Mouse (Mus musculus): ENCODE results near the gene Sdk1. TPM values are rescaled to one million over a fixed set of nuclear protein-coding genes. Genes with fewer than 3 reads are reported as not detected.
A peak's percentile ranks its signal among the peaks of the same experiment; 100 is the strongest.

The Sdk1 gene
- polyA plus RNA-seq, 1 experiment from 2014 or later = 2.0 TPM

DNA sequence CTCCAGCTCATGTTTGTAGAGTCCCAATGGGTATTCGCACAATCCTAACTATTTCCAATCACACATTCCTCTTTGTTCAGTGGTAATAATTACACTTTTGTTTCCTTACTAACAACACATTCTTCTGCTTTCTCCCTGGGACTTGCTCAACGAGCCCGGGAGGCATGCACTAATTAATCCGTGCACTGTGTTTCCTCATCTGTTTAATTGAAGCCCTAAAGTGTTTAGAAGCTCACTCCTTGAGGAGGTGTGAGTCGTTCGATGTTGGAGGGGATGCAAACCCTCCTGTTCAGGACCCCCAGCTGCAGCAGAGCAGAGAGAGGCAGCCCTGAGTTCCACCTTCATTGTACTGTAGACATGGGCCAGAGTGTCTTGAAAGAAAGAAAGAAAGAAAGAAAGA, 452.4 kb downstream of the Sdk1 start:
- no peak for ATAC-seq (ENCODE audit: insufficient number of reproducible peaks, insufficient read depth, low FRiP score, low TSS enrichment, low read depth)
- Histone ChIP-seq H3K4me2 (no peak overlapping the region), H3K27ac (no peak overlapping the region)

DNA sequence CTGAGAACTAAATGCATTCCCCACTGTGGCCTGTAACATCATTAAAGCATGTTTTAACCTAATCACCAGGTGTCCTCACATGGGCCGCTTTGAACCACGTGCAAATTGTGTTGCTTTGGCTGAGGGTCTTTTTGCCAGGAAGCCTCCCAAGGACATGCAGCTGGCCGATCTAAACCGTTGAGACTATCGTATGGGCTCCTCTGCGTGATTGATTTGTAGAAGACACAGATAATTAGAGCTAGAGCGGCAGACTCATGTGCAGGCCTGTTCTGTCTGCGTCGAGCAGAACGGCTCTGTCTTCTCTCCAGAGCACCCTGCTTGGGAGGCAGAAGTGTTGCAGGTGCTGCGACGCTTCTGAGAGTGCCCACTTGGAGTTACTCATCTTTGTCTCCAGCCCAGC, 453.6 kb downstream of the Sdk1 start:
- 32% methylated on average over 12 of the region's 12 CpGs for WGBS
- H3K36me3 ChIP-seq = no peaks in the 10 kb centered on the region
- no peaks in the 10 kb centered on the region for H3K9me3 ChIP-seq
- H3K27ac ChIP-seq = no peak overlapping the region
- ATAC-seq (ENCODE audit: insufficient number of reproducible peaks, insufficient read depth, low FRiP score, low TSS enrichment, low read depth) = no peak
- 0 out of 2 replicates have a peak, but pooled peaks cover 3% of the 10 kb centered on the region for H3K27me3 ChIP-seq
- no peak overlapping the region for H3K4me3 ChIP-seq (replicated peaks)
- H3K4me2 ChIP-seq = no peak overlapping the region
- H3K9ac ChIP-seq (replicated peaks) = no peak overlapping the region
- H3K4me1 ChIP-seq (replicated peaks) = peaks cover 17% of the 10 kb centered on the region

More for the DNA sequence above, 452.4 kb downstream of the Sdk1 start:
- no peaks in the 10 kb centered on the region for H3K36me3 ChIP-seq
- H3K27me3 ChIP-seq = 0 out of 2 replicates have a peak, but pooled peaks cover 3% of the 10 kb centered on the region
- no peak overlapping the region for H3K4me3 ChIP-seq (replicated peaks)
- 33% methylated on average over 6 of the region's 6 CpGs for WGBS
- peaks cover 17% of the 10 kb centered on the region for H3K4me1 ChIP-seq (replicated peaks)
- no peak overlapping the region for H3K9ac ChIP-seq (replicated peaks)
- H3K9me3 ChIP-seq = no peaks in the 10 kb centered on the region

DNA sequence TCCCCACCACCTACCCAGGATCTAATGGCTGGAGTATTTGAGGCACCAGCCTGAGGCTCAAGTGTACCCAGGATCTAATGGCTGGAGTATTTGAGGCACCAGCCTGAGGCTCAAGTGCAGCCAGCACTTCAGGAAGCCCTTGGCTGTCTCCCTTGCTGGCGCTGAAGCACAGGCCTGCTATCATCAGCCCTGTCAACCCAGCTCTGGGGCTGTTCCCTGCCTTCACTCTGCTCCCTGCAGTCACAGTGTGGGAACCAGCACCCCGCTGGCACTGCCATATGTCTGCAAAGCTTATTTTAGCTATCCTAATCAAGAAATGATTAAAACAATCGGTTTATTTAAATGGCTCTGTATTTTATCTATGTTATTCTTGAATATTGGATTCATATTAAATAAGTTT, 457.1 kb downstream of the Sdk1 start:
- Histone ChIP-seq H3K4me1 (replicated peaks) (peaks cover 14% of the 10 kb centered on the region), H3K36me3 (no peaks in the 10 kb centered on the region), H3K9me3 (no peaks in the 10 kb centered on the region), H3K9ac (replicated peaks) (no peak overlapping the region), H3K4me3 (replicated peaks) (no peak overlapping the region), H3K27ac (no peak overlapping the region), H3K4me2 (no peak overlapping the region), H3K27me3 (no peaks in the 10 kb centered on the region)
- ATAC-seq (ENCODE audit: insufficient number of reproducible peaks, insufficient read depth, low FRiP score, low TSS enrichment, low read depth) = no peak
- 46% methylated on average over 3 of the region's 3 CpGs for WGBS

DNA sequence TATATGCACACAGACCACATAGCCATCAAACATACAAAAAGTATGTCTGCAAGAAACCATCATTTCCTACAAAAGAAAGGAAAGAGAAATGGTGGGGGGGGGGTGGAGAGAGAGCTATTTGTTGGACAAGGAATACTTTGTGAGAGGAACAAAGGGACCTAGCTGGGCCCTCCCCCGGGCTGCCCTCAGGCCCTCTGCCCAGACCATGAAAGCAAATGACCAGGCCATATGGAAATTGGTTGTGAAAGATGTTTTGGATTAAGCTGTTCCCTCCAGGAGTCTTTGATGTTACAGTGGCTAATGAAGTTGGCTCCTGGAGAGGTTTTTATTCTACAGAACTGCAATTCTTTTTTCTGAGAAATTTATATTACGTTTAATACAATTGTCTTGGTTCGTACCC, 479.5 kb downstream of the Sdk1 start:
- no peaks in the 10 kb centered on the region for H3K36me3 ChIP-seq
- ATAC-seq (ENCODE audit: insufficient number of reproducible peaks, insufficient read depth, low FRiP score, low TSS enrichment, low read depth) = no peak
- H3K4me2 ChIP-seq = no peak overlapping the region
- no peaks in the 10 kb centered on the region for H3K27me3 ChIP-seq
- H3K4me3 ChIP-seq (replicated peaks) = no peak overlapping the region
- H3K27ac ChIP-seq = peak overlapping the region; percentile 4; the same call in 1 of the 2 replicates
- H3K9me3 ChIP-seq = no peaks in the 10 kb centered on the region
- H3K4me1 ChIP-seq (replicated peaks) = peaks cover 11% of the 10 kb centered on the region; the same call in 1 of the 2 replicates
- WGBS = 19% methylated on average over 3 of the region's 3 CpGs
- H3K9ac ChIP-seq (replicated peaks) = no peak overlapping the region

DNA sequence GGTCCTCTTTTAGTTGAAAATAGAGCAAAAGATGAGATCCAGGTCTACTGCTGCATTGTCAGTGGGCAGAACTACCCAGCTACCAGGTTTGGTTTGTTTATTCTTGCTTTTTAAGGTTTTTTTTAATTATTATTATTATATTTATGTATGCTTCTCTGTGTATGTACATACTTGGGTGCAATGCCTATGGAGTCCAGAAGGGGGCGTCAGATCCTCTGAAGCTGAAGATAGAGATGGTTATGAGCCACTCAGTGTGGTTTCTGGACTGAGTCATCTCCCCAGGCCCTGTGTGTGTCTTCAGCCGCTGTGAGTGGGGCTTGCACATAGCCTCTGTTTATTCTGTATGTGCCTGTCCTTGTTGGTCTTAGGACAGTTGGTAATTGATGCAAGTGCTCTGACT, 486.7 kb downstream of the Sdk1 start:
- Histone ChIP-seq H3K4me2 (no peak overlapping the region), H3K4me3 (replicated peaks) (no peak overlapping the region), H3K27ac (no peak overlapping the region), H3K4me1 (replicated peaks) (no peaks in the 10 kb centered on the region), H3K9ac (replicated peaks) (no peak overlapping the region), H3K9me3 (no peaks in the 10 kb centered on the region), H3K27me3 (no peaks in the 10 kb centered on the region), H3K36me3 (no peaks in the 10 kb centered on the region)
- WGBS = 67% methylated on average over 2 of the region's 2 CpGs
- ATAC-seq (ENCODE audit: insufficient number of reproducible peaks, insufficient read depth, low FRiP score, low TSS enrichment, low read depth) = no peak

DNA sequence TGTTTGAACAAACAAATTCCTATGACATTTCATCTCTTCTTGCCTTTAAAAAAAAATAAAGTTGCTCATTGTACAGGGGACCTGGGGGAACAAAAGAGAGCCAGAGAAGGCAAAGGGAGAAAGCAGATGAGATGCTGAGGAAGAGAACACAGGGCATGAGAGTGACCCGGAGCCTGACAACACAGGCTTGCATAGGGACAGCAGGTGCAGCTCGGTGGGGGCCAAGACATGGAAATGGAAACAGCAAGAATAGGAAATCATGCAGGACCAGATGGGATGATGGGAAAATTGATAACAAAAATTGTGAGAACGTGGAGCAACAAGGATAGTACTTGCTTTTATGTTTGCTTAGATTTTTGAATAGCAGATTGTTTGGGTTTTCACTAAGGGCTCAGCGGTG, 488.7 kb downstream of the Sdk1 start:
- Histone ChIP-seq H3K9ac (replicated peaks) (no peak overlapping the region), H3K4me1 (replicated peaks) (no peaks in the 10 kb centered on the region), H3K4me2 (no peak overlapping the region), H3K4me3 (replicated peaks) (no peak overlapping the region), H3K27me3 (no peaks in the 10 kb centered on the region), H3K27ac (no peak overlapping the region), H3K9me3 (no peaks in the 10 kb centered on the region), H3K36me3 (no peaks in the 10 kb centered on the region)
- 81% methylated on average over 4 of the region's 4 CpGs for WGBS
- ATAC-seq (ENCODE audit: insufficient number of reproducible peaks, insufficient read depth, low FRiP score, low TSS enrichment, low read depth) = no peak

DNA sequence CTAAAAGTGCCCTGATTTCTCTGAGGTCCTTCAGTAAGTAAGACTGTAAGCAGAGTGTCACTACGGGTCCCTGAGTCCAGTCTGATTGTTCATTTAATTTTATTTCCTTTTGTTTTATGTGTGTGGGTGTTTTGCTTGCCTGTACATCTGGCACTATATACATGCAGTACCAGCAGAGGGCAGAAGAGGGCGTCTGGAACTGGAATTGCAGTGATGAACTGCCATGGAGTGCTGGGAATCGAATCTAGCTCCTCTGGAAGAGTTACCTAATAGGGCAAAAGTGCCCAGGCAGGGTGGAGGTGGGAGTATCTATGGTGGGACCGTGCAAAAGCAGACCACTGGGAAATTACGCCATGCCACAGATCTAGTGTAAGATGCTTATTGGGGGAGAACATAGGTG, 497.4 kb downstream of the Sdk1 start:
- no peak overlapping the region for H3K27ac ChIP-seq
- no peak overlapping the region for H3K9ac ChIP-seq (replicated peaks)
- H3K4me2 ChIP-seq = no peak overlapping the region
- H3K9me3 ChIP-seq = peaks cover 6% of the 10 kb centered on the region; the same call in 1 of the 2 replicates
- H3K36me3 ChIP-seq = no peaks in the 10 kb centered on the region
- no peaks in the 10 kb centered on the region for H3K27me3 ChIP-seq
- 73% methylated on average over 5 of the region's 5 CpGs for WGBS
- ATAC-seq (ENCODE audit: insufficient number of reproducible peaks, insufficient read depth, low FRiP score, low TSS enrichment, low read depth) = no peak
- H3K4me1 ChIP-seq (replicated peaks) = no peaks in the 10 kb centered on the region
- H3K4me3 ChIP-seq (replicated peaks) = no peak overlapping the region

DNA sequence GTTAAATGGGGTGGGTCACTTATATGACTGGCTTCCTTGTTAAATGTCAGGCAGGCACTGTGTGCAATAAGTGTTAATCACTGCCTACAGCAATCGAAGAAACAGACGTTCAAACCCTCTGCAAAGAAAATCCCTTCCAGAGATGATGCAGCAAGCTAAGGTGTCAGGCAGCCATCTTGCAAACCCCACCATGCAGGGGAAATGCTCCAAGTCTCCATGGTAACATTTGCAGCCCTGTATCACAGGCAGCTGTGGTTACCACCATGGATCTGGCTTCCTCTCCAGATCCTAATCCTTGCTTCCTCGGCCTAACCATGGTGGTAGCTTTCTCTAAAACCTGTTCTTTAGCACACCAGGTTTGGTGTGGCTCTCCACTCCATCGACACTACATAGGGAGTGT, 507.5 kb downstream of the Sdk1 start:
- no peak overlapping the region for H3K4me3 ChIP-seq (replicated peaks)
- no peaks in the 10 kb centered on the region for H3K27me3 ChIP-seq
- peaks cover 16% of the 10 kb centered on the region for H3K4me1 ChIP-seq (replicated peaks)
- H3K27ac ChIP-seq = no peak overlapping the region
- WGBS = 55% methylated on average over 4 of the region's 4 CpGs
- no peaks in the 10 kb centered on the region for H3K9me3 ChIP-seq
- H3K4me2 ChIP-seq = no peak overlapping the region
- no peak overlapping the region for H3K9ac ChIP-seq (replicated peaks)
- no peaks in the 10 kb centered on the region for H3K36me3 ChIP-seq
- ATAC-seq (ENCODE audit: insufficient number of reproducible peaks, insufficient read depth, low FRiP score, low TSS enrichment, low read depth) = no peak

DNA sequence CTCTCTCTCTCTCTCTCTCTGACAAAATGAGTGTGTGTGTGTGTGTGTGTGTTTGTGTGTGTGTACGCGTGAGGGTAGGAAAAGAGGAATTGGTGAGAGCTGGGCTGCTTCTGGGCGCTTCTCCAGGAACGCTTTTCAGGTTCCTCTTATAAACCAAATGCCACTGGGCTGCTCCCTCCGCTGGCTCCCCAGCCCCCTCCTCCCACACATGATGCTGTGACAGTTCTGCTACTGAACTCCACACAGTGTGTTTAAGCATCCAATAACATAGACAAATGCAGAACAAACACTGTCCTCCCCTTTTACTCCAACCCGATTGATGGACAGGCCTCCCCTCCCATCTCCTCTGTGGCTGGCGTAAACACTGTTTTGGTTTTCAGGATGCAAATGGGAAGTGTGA, 513.0 kb downstream of the Sdk1 start:
- H3K36me3 ChIP-seq = no peaks in the 10 kb centered on the region
- no peaks in the 10 kb centered on the region; the same call in 1 of the 2 replicates for H3K27me3 ChIP-seq
- H3K4me3 ChIP-seq (replicated peaks) = no peak overlapping the region
- H3K27ac ChIP-seq = no peak overlapping the region
- H3K4me1 ChIP-seq (replicated peaks) = peaks cover 27% of the 10 kb centered on the region
- no peak overlapping the region for H3K9ac ChIP-seq (replicated peaks)
- H3K4me2 ChIP-seq = no peak overlapping the region
- no peak for ATAC-seq (ENCODE audit: insufficient number of reproducible peaks, insufficient read depth, low FRiP score, low TSS enrichment, low read depth)
- H3K9me3 ChIP-seq = no peaks in the 10 kb centered on the region
- WGBS = 29% methylated on average over 7 of the region's 7 CpGs

DNA sequence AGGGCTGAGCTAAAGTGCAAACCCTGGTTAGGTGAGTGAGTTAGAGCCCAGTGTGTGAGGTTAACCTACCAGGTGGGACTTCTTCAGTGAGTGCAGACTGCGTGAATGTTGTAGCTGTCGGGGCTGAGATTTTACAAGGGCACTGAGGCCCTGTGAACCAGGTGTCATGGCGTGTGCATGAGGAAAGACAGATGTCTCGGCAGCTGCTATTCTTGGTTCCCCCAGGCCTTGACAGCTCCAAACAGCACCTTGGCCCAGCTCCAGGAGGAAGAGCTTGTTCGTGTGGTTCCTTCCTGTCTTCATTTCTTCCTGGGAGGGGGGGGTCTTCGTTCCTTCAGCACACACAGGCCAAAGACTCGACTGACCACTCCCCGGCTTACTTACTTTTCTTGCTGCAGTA, 517.6 kb downstream of the Sdk1 start:
- peak; percentile 71 for ATAC-seq (ENCODE audit: insufficient number of reproducible peaks, insufficient read depth, low FRiP score, low TSS enrichment, low read depth)
- H3K4me1 ChIP-seq (replicated peaks) = peaks cover 23% of the 10 kb centered on the region
- H3K36me3 ChIP-seq = no peaks in the 10 kb centered on the region
- H3K4me2 ChIP-seq = no peak overlapping the region
- H3K9ac ChIP-seq (replicated peaks) = no peak overlapping the region
- H3K4me3 ChIP-seq (replicated peaks) = no peak overlapping the region
- no peaks in the 10 kb centered on the region for H3K9me3 ChIP-seq
- H3K27ac ChIP-seq = peak overlapping the region; percentile 12; the same call in 1 of the 2 replicates
- 25% methylated on average over 8 of the region's 8 CpGs for WGBS
- no peaks in the 10 kb centered on the region; the same call in 1 of the 2 replicates for H3K27me3 ChIP-seq

DNA sequence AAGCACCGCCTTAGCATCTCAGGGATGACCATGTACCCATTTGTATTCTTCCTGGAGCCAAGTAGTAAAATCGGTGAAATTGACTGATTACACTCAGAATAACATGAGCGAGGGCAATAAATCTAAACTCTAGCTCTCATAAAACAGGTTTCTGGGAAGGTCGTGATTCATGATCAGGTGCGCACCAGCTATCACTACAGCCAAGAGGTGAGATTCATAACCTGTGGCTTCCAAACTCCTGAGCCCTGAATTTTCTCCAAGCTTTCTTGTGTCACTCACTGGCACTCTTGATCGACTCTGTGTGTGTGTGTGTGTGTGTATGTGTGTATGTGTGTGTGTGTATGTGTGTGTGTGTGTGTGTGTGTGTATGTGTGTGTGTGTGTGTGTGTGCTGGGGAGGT, 522.8 kb downstream of the Sdk1 start:
- no peak overlapping the region for H3K27ac ChIP-seq
- no peak overlapping the region for H3K4me3 ChIP-seq (replicated peaks)
- peaks cover 6% of the 10 kb centered on the region for H3K4me1 ChIP-seq (replicated peaks)
- 86% methylated on average over 6 of the region's 6 CpGs for WGBS
- H3K36me3 ChIP-seq = no peaks in the 10 kb centered on the region
- H3K9me3 ChIP-seq = peaks cover 3% of the 10 kb centered on the region; the same call in 1 of the 2 replicates
- H3K4me2 ChIP-seq = no peak overlapping the region
- H3K27me3 ChIP-seq = no peaks in the 10 kb centered on the region
- no peak for ATAC-seq (ENCODE audit: insufficient number of reproducible peaks, insufficient read depth, low FRiP score, low TSS enrichment, low read depth)
- no peak overlapping the region for H3K9ac ChIP-seq (replicated peaks)

DNA sequence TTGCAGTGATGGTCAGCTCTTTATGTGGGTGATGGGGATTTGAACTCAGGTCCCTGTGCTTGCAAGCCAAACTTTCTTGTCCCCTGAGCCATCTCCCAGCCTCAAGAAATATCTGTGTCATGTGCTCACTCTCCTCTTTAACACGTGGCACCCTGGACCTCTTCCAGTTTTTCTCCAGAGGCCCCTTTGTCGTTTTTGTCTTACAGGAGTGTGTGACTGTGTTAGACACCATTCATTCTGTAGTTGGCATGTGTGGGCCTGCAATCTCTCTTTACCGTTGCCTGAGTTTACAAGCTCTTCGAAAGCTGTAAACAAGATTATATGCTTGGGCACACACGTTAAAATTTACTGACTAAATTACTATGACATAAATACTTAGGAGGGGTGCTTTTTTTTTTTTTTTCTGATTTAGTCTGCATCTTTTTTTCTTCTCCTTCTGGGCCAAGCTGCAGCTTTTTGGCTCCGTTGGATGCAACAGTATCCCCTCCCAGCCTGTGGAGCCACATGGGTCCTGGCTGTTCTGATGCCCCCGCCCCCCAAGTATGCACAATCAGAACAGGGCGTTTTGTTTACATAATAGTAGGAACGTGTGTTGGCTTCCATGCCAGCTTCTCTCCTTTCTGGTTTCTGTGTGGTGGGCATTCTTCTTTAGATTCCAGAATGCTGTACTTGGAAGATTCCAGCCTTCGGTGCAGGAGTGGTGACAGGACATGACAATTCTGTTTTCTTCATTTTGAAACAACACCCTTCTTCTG, 527.6 kb downstream of the Sdk1 start:
- H3K9ac ChIP-seq (replicated peaks) = no peak overlapping the region
- no peak overlapping the region for H3K27ac ChIP-seq
- peaks cover 11% of the 10 kb centered on the region for H3K4me1 ChIP-seq (replicated peaks)
- H3K4me3 ChIP-seq (replicated peaks) = no peak overlapping the region
- H3K27me3 ChIP-seq = peaks cover 4% of the 10 kb centered on the region; the same call in 1 of the 2 replicates
- H3K36me3 ChIP-seq = no peaks in the 10 kb centered on the region
- H3K9me3 ChIP-seq = peaks cover 9% of the 10 kb centered on the region
- no peak overlapping the region for H3K4me2 ChIP-seq
- 48% methylated on average over 10 of the region's 10 CpGs for WGBS
- no peak for ATAC-seq (ENCODE audit: insufficient number of reproducible peaks, insufficient read depth, low FRiP score, low TSS enrichment, low read depth)

Measured in limb, embryonic 12.5 days (tissue).